32 mouse cellular contexts compared by ENCODE assay signal in the genomic region with DNA sequence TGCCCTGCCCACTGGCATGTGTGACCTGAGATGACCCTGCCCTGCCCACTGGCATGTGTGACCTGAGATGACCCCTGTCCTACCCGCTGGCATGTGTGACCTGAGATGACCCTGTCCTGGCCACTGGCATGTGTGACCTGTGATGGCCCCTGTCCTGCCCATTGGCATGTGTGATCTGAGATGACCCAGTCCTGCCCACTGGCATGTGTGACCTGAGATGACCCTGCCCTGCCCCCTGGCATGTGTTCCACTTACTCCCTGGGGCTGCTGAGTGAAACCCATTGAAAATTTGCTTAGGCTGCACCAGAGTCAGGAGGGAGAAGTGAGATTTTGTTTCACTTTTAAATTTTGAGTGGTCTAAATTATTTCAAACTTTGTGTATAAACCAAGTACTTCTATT. TPM values are rescaled to one million over a fixed set of nuclear protein-coding genes. Genes with fewer than 3 reads are reported as not detected.
"Had no signal": no experiment of that assay in that cellular context is flagged by ENCODE, and none has a peak within 500 bp of the region (broad histone marks: within the 10 kb centered on the region; RNA-seq: fewer than 3 reads in every experiment).

No protein-coding gene starts in this region.

- H3K27ac ChIP-seq: heart, embryonic 10.5 days; hindbrain, embryonic 10.5 days; hindbrain, embryonic 12.5 days; hindbrain, embryonic 14.5 days; intestine, embryonic 15.5 days; layer of hippocampus, adult 2 months; limb, embryonic 13.5 days; limb, embryonic 15.5 days; liver, embryonic 13.5 days had no signal

- H3K4me1 ChIP-seq: hindbrain, embryonic 12.5 days; intestine, embryonic 15.5 days; limb, embryonic 13.5 days; limb, embryonic 15.5 days; liver, embryonic 13.5 days had no signal

- DNase-seq: gastrocnemius, postnatal 25 days; heart, postnatal 4 days; kidney, adult 18-20 months; kidney, adult 8-10 months; kidney, postnatal 10 days; kidney, postnatal 4 days; left cerebral cortex, postnatal 4 days; liver, embryonic 13.5 days had no signal

- H3K36me3 ChIP-seq: heart, embryonic 10.5 days; heart, embryonic 12.5 days; hindbrain, embryonic 10.5 days; hindbrain, embryonic 12.5 days; intestine, embryonic 15.5 days; limb, embryonic 13.5 days; limb, embryonic 15.5 days; liver, embryonic 13.5 days had no signal

- ATAC-seq: hindbrain, embryonic 16.5 days; inflammation-experienced regulatory T-cells, adult 6 months; intestine, embryonic 15.5 days; intestine, postnatal 0 days had no signal

- H3K9me3 ChIP-seq: heart, embryonic 10.5 days; heart, embryonic 12.5 days; hindbrain, embryonic 10.5 days; hindbrain, embryonic 12.5 days; intestine, embryonic 15.5 days; limb, embryonic 13.5 days; limb, embryonic 15.5 days; liver, embryonic 13.5 days had no signal

- H3K27me3 ChIP-seq: hindbrain, embryonic 12.5 days; intestine, embryonic 15.5 days; limb, embryonic 13.5 days; limb, embryonic 15.5 days; liver, embryonic 13.5 days had no signal

- H3K4me2 ChIP-seq: heart, embryonic 12.5 days; hindbrain, embryonic 12.5 days; hindbrain, embryonic 14.5 days; intestine, embryonic 15.5 days; limb, embryonic 13.5 days; limb, embryonic 15.5 days; liver, embryonic 11.5 days; liver, embryonic 13.5 days had no signal

- H3K4me3 ChIP-seq: heart, embryonic 10.5 days; heart, embryonic 12.5 days; hindbrain, embryonic 10.5 days; hindbrain, embryonic 12.5 days; intestine, embryonic 15.5 days; layer of hippocampus, adult 2 months; limb, embryonic 13.5 days; limb, embryonic 15.5 days; liver, embryonic 13.5 days had no signal

RNA-seq across cellular contexts. Expression of a gene that starts 46.0 kb away (rescaled TPM):
- total RNA-seq: gastrocnemius, adult 8-10 months; gastrocnemius, postnatal 25 days; gastrocnemius, postnatal 4 days; granulocyte monocyte progenitor cell, adult 5-6 weeks; heart, adult 18-20 months; heart, adult 8-10 months; heart, postnatal 10 days; heart, postnatal 25 days; heart, postnatal 4 days; left cerebral cortex, adult 18-20 months; left cerebral cortex, postnatal 10 days had no signal
- polyA plus RNA-seq: heart, embryonic 10.5 days; heart, embryonic 14.5 days; inflammation-experienced regulatory T-cells, adult 6 months; intestine, postnatal 0 days; kidney, embryonic 16.5 days; liver, embryonic 13.5 days had no signal
